Mouse (Mus musculus): ENCODE results near the gene Ecd.

Gene Ecd

GRCm38 (mm10) chr14:20347991-20348541 is at the start of gene Ecd, which contains the start of gene Fam149b:
Gene Ecd (minus strand): TSS chr14:20348121.
Gene Fam149b (plus strand): TSS chr14:20348162.
- peak; percentile 93 for DNase-seq

DNA sequence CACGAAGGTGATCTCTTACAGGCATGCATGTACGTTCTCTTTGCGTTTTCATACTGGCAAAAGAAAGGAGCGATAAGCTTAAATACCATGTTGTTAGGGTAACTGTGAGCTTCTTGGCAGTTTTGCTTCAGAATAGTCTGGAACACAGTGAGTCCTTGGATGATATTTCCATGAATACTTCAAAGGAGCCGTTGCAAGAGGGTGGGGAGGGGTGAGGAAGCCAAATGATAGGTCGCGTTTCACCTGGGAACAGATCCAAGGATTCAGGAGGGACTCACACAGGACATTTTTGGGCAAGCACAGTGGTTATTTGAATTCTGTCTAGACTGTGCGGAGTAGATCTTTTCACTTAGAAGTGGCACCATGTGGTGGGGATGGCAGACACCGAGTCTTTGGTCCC is 49.3 kb upstream of the Ecd start:
- no peak for DNase-seq

GRCm38 (mm10) chr14:20393205-20393913 is 45.4 kb upstream of the Ecd start, which contains the start of gene Mrps16:
Gene Mrps16 (minus strand): TSS chr14:20393634.
- DNase-seq, result peak; percentile 97

GRCm38 (mm10) chr14:20392326-20392725 is 44.4 kb upstream of the Ecd start:
- no peak for DNase-seq

DNA sequence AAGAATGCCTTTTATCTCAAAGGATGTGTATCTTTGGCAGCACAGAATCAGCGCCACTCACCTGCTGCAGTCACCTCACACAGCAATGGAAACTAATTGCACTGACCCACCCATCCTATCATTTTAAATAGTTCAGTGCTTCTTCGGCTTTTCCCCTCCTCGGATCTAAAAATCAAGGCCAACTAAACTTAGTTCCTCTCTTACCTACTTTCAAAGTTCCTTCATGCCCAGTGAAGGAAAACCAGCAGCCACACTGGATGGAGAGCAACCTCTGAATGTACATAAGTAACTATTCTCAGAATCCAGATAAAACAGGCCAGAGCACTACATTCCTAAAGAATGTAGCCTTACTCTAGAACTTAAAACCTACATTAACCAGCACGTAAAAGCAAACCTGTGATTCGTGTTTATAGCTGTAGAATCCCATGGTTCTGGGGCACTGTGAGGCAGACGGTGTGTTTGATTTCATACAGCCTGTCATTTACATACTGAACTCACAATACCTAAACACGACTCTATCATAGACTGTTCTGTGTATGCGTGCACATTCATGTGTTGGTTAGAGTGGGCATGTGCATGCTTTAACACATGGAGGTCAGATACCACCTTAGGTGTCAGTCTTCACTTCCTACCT is 41.6 kb upstream of the Ecd start:
- no peak for DNase-seq

DNA sequence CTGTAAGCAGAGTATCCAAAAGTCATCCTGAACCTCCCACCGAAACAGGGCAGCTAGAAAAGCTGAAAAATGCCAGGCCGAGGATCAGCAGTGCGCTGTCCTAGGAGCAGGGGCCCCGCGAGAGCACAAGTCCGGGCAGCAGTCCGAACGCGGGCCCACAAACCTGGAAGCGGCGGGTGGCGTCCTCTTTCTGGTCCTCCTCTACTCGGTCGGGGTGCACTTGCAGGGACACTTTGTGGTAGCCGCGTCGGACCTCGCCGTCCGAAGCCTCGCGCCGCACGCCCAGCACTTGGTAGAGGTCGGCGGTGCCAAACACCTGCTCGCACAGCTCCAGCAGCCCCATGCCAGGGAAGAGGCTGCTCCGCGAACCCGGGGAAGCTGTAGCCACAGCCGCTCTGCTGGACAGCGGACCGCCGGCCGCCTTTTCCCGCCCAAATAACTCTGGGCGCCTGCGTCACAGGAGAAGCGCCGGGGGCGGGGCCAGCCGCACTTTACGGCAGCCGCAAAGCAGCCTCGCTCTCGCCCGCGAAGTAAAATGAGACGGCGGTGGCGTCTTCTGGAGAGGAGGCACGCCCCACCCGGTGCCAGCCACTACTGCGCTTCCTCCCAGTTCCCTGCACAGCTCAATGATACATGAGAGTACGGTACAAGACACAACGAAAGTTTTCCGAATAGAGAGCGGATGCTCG is 40.7 kb upstream of the Ecd start, which contains the start of gene Dnajc9:
Gene Dnajc9, minus strand, starts transcription at position 470 of the 689 bp plus-strand sequence.
- DNase-seq, result peak; percentile 96

DNA sequence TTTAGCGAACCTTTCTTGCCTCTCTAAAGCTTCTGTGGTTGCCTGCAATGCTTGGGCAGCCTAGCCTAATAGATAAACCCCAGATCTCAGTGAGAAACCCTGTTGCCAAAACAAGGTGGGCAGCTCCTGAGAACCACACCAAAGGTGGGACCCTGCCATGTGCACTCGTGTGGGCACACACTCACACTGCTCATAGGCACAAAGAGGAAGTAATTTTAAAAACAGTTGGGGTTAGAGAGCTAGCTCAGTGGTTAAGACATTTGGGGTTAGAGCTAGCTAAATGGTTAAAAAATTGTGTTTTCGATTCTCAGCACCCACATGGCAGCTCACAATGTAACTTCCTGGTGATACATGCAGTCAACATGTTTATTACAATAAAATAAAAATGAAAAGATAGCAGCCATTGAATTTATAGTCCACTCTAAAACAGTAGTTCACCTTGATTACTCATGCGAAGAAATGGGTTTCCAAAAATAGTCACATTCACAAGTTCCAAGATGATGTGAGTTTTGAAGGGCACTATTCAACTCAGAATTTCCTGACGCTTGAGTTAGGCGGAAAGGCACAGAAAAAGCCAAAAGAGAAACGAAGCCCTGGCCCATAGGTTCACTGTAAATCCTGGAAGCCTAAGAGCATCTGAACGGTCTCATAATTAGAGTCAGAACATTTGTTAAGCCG is 32.0 kb upstream of the Ecd start:
- no peak for DNase-seq

GRCm38 (mm10) chr14:20379087-20379640 is 31.2 kb upstream of the Ecd start:
- no peak for DNase-seq

DNA sequence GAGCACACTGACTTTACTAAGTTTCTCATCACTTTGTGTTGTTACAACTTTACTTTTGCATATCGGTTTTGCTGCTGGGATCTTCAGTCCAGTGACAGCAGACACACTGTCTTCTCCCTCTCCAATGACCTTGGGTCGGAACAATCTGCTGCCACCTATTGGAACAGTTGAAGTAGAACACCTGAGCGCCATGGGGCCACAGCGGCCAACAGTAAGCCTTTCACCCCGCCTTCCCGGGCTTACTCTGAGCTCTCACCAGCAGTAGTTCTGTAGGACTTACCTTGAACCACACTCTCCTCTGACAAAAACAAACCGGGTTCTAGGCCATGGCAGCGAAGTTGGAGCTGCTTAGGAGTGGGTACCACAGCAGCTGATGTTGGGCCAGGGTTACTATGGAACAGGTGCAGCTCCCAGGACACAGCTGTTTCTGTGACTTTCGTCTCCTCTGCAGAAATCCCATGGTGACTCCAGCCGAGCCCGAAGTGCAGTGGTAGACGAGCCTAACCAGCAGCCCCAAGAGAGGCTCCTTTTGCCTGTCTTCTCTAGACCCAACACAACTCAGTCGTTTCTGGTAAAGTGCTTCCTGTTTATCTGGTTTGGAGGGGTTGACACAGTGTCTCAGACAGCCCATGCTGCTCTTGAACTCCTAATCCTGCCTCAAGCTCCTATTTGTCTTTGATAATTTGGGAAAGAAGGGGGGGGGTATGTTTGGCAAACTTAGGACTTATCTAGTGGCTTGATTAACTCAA is 30.6 kb upstream of the Ecd start:
- peak; percentile 60 for DNase-seq

GRCm38 (mm10) chr14:20377112-20377521 is 29.2 kb upstream of the Ecd start:
- peak; percentile 23 for DNase-seq

DNA sequence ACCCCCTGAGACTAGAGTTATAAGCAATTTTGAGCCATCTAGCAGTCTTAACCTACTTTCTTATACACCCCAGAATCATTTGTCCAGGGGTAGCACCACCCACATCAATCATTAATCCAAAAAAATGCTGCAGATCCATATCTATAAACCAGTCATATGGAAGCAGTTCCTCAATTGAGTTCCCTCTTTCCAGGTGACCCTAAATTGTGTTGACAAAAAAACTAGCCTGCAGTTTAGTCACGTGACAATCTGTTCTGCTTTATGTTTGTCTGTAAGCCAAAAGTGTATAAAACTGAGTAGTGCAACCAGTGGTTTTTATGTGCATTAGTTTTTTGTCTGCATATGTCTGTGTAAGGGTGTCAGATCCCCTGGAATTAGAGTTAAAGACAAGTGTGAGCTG is 23.9 kb upstream of the Ecd start:
- no peak for DNase-seq

DNA sequence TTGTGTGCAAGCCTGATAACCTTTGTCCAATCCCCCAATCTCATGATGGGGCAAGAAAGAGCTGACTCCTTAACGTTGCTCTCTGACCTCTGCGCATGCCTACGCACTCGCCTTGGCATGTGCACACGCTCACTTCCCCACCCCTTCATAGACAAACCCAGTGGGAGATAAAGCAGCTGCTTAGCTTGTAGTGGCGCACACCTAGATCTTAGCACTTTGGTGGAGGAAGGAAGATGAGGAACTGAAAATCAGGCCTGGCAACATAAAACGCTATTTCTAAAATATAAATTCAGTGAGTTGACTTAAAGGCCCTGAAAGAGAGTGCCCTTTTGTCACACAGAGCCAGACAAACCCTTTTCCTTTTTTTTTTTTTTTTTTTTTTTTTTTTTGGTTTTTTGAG is 22.9 kb upstream of the Ecd start:
- no peak for DNase-seq

DNA sequence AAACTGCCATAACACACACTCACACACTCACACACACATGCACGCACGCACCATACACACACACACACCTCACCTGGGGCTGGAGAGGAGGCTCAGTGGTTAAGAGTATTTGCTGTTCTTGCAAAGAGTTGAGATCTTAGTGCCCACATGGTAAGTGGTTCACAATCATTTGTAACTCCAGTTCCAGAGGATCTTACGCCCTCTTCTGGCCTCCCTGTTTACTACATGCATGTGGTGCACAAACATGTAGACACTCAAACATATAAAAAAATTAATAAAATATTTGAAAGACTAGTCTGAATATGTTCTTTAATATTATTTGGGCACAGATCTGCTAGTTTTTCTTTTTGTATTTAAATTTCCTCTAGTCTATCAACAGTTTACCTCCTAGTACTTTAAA is 20.4 kb upstream of the Ecd start:
- no peak for DNase-seq

DNA sequence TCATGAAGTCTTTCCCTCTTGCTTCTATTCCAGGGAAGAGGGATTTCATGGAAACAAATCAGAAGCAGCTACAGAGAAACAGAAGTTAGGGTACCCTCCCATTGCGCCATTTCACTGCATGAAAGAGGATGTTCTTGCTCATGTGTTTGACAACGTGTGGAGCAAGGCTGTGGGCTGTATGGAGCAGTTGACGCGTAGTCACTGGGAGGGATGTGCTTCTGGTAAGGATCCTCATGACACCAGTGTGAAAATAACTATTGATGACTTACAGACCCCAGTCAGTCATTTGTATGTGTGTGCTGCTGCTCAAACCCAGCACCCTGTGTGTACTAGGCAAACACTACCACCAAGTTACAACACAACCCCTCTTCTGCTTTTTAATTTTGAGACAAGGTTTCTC is 15.3 kb upstream of the Ecd start:
- no peak for DNase-seq

DNA sequence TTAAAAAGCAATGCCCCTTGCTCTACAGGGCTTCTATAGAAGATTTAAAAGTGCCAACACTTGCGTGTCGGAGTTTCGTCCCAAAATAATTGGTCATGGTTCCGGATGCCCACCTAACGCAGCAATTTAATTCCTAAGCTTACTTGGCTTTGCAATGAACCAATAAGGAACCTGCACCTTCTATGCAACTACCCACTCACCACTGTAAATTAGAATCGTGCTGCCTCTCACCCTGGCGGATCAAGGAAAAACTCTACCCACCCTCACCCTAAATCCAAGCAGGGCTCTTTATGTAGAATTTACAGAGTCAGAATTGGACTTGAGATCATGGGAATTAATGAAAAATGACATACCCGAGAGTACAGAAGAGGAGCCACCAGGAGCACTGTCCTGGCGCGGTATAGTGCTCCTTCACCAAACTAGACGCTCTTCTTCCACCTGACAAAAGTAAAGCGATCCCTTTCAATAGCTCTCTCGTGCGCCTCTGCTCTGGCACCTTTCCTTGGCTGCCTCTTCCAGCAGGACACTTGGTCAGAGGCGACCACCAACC is 405 bp downstream of the Ecd start:
- no peak for DNase-seq

DNA sequence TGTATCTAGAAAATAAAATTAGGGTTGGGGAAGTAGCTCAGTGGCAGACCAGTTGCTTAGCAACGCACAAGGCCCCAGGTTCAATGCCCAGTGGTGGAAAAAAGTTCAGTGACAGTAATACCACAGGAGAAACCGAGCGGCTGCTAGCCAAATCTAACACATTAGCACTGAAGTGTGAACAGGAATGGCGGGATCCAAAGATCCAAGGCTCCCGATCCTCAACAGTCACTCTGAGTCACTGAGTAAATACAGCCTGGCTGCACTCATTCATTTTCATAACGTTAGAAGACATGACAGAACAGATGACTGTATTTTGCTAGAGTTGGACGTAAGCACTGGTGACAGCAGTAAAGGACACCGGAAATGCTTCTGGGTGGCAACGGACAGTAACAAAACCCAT is 2.0 kb downstream of the Ecd start:
- no peak for DNase-seq

DNA sequence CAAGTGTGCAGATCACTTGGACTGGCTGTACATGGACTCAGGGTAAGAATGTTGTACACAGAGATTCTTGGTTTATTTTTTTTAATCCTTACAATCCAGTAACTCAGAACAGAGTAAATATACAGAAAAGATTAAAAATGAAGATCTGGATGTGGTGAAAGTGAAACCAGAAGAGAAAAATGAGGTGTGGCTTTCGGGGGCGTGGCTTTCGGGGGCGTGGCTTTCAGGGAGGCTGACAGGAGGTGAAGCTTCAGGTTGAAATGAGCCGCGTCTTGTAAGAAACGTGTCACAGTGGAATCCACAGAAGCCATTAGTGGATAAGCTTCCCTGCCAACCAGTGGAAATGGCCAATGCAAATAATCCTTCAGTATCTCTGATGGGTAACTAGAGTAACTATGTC is 7.1 kb downstream of the Ecd start:
- peak; percentile 73 for DNase-seq

GRCm38 (mm10) chr14:20340149-20340548 is 7.8 kb downstream of the Ecd start:
- DNase-seq, result peak; percentile 32

GRCm38 (mm10) chr14:20339415-20339814 is 8.5 kb downstream of the Ecd start:
- DNase-seq, result no peak

- no peak for DNase-seq
Observed at GRCm38 (mm10) chr14:20331316-20331715, 16.6 kb downstream of the Ecd start.

DNA sequence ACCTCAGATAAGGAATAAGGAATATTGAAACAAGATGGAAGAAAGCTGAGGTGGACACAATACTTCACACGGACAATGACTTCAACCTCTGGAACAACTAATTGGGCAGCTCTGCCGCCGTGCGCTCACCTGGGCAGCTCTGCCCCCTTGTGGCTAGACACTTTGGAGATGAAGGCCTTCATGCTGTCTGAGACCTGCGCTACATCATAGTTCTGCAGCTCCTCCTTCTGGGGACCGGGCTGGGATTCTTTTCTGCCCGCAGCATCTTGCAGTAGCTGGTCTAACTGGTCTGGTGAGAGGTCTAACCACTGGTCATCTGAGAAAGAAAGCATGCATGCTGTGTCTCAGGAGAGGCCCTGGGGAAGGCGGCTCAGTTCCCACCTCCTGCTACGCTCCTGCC is 19.4 kb downstream of the Ecd start:
- DNase-seq, result peak; percentile 12

GRCm38 (mm10) chr14:20324196-20324595 is 23.7 kb downstream of the Ecd start:
- no peak for DNase-seq

Data from liver (tissue).